Mouse (Mus musculus) Patski (cell line): ENCODE data around the gene Usp33. TPM values are rescaled to one million over a fixed set of nuclear protein-coding genes. Genes with fewer than 3 reads are reported as not detected.
A peak's percentile ranks its signal among the peaks of the same experiment; 100 is the strongest.

Experiments used
- ATAC-seq: fragments of 100-300 bp; one replicate; pipeline ENCODE4 v1.8.0; 2021
- CTCF ChIA-PET: fragments of 350-600 bp; sonication (Branson Sonifier 250); formaldehyde crosslinking; loops from one replicate; lab custom pipeline; 2022; ENCODE audit warnings: inconsistent platforms; lab: Charles Lee
- POLR2A ChIA-PET: fragments of 350-600 bp; sonication (Branson Sonifier 250); formaldehyde crosslinking; loops from one replicate; lab custom pipeline; 2022; ENCODE audit warnings: antibody characterized with exemption, inconsistent platforms; lab: Charles Lee
- DNase-seq: peaks from one replicate; pipeline ENCODE4 v3.0.0-alpha.2; 2011; ENCODE audit warnings: low read depth, low spot score
- H3K27me3 ChIP-seq: fragments of 371-371 bp; one replicate; pipeline ENCODE4 v1.5.1; 2021
- CTCF ChIP-seq: fragments of 100-300 bp; IDR thresholded peaks from one replicate; pipeline ENCODE4 v1.5.1; 2021
- in situ Hi-C: fragments of 300-500 bp; cut with MboI; formaldehyde crosslinking; loops from 3 replicates; pipeline ENCODE4 v1.11.1; 2018; ENCODE audit warnings: low pct_unique_long_range_greater_than_20kb, mixed read lengths
- polyA plus RNA-seq: library from polyadenylated mRNA; unstranded; gene quantifications from one replicate; pipeline ENCODE4 v1.2.3, GENCODE M21; 2021

The Usp33 gene
- polyA plus RNA-seq, 1 experiment from 2014 or later, result 90.3 TPM

DNA sequence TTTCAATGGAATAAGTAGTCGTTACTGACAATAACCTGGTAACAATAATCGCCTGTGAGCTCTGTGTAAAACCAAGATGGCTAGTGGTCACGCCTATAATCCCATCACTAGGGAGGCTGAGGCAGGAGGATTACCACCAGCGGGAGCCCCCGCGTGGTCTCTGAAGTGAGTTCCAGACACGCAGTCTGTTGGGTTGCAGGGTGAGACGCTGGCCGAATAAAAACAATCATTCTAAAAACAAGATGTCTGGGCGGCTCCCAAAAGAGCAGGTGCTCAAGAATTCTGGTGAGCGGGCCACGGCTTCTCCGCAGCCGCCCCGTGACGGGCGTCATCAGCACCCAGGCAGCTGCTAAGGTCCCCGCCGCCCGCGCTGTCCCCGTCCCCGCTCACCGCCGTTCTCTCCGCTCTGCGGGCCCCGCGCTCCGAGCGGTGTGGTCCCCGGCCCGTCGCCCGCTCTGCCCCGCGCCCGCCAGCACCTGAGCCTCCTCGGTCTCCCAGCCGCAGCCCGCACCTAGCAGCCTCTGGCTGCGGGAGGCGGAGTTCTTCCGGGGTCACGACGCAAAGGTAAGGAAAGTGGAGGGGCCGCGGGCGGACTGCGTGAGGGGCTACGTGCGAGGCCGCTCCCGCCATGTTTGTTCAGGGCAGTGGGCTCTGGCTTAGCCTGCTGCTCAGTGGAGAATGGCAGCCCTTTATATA, 6.3 kb upstream of the Usp33 start, which contains the start of gene Miga1:
Gene Miga1, minus strand, starts transcription at position 546 of the 696 bp plus-strand sequence.
- in situ Hi-C loops, result no loop called here
- TF ChIP-seq CTCF, result no peak
- H3K27me3 ChIP-seq, result no peaks in the 10 kb centered on the region
- CTCF ChIA-PET, result no interaction called here
- ATAC-seq (peak; percentile 50), DNase-seq (no peak)
- POLR2A ChIA-PET, result no interaction called here

DNA sequence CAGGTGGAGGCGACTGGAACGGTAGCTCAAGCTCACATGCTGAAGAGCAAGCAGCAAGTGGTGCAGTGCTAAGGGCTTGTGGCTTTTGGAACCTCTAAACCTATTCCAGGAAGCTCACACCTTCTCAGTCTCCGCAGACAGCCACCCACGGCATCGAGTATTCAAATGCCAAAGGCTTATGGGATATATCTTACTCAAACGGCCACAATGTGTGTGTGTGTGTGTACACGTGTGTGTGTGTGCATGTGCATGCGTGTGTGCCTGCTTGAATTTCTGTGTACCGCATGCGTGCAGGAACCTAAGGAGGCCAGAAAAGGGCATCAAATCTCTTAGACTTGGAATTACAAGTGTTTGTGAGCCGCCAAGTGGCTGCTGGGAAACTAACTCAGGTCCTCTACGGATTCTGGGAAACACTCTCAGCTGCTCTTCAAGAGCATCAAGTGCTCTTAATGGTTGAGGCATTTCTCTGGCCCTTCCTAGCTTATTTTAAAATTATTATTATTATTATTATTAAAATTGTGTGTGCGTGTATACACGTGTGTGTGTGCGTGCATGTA, 3.2 kb upstream of the Usp33 start:
- ChIA-PET POLR2A (no interaction called here), CTCF (interaction anchor here (0.9 to 1.6 kb wide), 7 partner anchors 10 to 86 kb away, joined by 3 to 9 read pairs (median 3); partner anchors contain the start of gene Nexn)
- TF ChIP-seq CTCF, result no peak
- no peaks in the 10 kb centered on the region for H3K27me3 ChIP-seq
- DNase-seq (no peak), ATAC-seq (no peak)
- in situ Hi-C loops, result no loop called here

DNA sequence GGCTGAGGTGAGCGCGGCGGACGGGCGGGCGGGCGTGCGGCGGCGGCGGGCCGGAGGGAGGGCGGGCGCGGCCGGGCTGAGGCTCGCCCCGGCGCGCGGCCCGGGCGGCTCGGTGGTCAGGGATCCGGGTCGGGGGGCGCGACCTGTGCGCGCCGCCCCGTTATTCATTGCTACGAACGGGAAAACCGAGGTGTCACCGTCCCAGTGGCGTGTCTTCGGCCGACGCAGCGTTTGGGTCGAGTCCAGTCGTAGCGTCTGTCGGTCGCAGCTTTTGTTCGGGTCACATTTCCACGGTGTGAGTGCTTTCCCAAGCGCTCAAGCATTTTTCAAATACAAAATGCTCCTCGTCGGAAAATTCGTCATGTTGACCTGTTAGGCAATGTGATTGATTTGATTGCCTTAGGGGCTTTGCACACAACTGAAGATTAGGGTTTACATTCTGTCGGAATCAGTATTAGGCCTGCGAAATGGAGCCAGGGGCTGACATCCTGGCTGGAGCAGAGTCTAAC, 409 bp downstream of the Usp33 start:
- ChIA-PET CTCF (interaction anchor here (0.8 to 1.1 kb wide), 2 partner anchors 10 to 32 kb away, joined by 3 read pairs; no protein-coding TSS in a partner anchor), POLR2A (interaction anchor here (1.4 kb wide), 1 partner anchor 11 kb away, joined by 3 read pairs; no protein-coding TSS in a partner anchor)
- in situ Hi-C loops, result no loop called here
- ATAC-seq, result peak; percentile 22
- no peaks in the 10 kb centered on the region for H3K27me3 ChIP-seq
- no peak for DNase-seq
- no peak for TF ChIP-seq CTCF

DNA sequence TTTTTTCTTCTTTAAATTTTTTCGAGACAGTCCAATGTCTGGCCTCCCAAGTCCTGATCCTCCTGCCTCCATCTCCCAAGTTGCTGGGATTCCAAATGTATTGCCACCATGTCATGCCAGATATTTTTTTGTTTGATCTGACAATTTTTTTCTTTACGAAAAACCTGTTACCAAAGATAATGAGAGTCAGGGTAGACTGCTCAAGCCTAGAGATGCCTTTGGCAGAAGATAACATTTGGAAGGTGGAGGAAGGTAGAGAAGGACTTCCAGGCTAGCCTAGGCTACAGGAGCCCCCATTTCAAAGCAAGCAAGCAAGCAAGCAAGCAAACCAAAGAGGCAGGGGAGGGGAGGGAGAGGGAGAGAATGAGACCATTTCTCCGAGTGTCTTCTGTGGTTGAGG, 949 bp downstream of the Usp33 start:
- no peak for TF ChIP-seq CTCF
- POLR2A ChIA-PET, result no interaction called here
- ATAC-seq (no peak), DNase-seq (no peak)
- H3K27me3 ChIP-seq, result no peaks in the 10 kb centered on the region
- CTCF ChIA-PET, result interaction anchor here (1.1 kb wide), 1 partner anchor 32 kb away, joined by 3 read pairs; no protein-coding TSS in a partner anchor
- in situ Hi-C loops, result no loop called here

DNA sequence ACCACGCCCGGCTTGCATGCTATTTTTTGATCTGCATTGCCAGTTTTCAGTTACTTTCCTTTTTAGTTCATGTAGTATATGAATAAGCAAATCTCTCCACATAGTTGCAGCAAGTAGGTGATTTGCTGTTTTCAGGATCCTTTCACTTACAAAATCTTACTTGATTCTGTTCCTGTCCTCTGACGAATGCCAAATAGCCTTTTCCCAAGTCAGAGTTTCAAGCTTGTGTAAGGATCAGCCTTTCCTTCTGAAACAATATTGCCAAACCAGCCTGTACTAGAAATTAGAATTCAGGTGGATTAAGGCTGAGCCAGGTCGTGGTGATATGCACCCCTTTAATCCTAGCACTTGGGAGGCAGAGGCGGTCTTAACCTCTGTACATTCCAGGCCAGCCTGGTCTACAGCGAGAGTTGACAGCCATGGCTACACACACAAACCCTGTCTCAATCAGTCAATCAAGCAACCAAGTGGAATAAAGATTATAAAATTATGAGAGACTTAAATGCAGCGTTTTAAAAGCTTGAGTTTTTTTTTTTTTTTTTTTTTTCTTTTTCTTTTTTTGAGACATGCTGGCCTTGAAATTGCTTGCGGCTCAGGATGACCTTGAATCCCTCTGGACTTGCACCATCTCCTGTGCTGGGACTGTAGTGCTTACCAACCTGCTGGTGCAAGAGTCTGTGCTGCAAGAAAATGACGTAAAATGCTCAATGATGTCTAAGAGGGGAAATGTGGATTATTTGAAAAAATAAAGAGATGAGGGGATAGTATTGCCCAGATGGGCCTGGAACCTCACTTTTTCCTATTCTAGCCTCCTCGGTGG, 1.9 kb downstream of the Usp33 start:
- no peaks in the 10 kb centered on the region for H3K27me3 ChIP-seq
- in situ Hi-C loops, result no loop called here
- CTCF ChIA-PET, result interaction anchor here (0.6 to 1.5 kb wide), 4 partner anchors 33 to 412 kb away, joined by 3 read pairs; no protein-coding TSS in a partner anchor
- TF ChIP-seq CTCF, result no peak
- ATAC-seq, result no peak
- DNase-seq, result no peak
- POLR2A ChIA-PET, result interaction anchor here (0.6 kb wide), 1 partner anchor 20 kb away, joined by 3 read pairs; no protein-coding TSS in a partner anchor

DNA sequence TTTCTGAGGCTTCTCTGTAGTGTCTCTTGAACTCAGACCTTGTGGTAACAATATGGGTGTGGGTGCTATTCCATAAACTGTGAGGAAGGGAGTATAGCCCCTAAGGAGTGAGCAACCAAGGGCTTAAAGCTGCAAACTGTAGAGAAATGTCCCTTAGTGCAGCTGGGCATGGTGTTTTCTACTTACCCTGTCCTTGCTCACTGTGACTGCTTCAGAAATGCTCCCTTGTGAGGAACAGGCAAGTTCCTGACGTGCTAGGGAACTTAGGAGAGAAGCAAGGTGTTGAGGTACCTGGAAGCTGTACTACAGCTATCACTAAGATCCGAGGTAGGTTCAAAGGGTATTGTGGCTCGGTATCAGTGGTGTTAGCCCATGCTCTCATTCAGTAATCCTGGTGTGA, 4.2 kb downstream of the Usp33 start:
- no peak for TF ChIP-seq CTCF
- in situ Hi-C loops, result loop anchor here (25.0 kb wide), 1 partner anchor 1562 kb away; the partner anchor contains the start of genes Msh4 and Rabggtb
- POLR2A ChIA-PET, result interaction anchor here (0.6 kb wide), 1 partner anchor 260 kb away, joined by 3 read pairs; no protein-coding TSS in a partner anchor
- no peaks in the 10 kb centered on the region for H3K27me3 ChIP-seq
- ATAC-seq (no peak), DNase-seq (no peak)
- CTCF ChIA-PET, result interaction anchor here (0.8 to 1.5 kb wide), 3 partner anchors 17 to 29 kb away, joined by 3 to 4 read pairs (median 3); no protein-coding TSS in a partner anchor

DNA sequence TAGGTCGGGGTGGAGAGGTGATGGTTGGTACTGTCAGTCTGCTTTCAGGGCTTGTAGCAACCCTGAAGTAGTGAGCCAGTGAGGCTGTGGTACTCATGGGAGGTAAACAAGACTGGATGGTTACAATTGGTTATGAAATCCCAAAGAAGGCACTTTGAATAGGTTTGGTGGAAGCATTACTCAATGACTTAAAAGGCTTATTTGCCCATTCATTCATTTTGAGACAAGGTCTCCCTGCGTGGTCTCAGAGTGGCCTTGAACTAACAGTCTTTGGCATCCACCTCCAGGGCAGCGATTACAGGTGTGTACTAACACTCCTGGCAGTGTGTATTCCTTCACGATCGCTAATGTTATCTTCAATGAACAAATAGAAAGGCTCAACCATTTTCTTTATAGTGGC, 4.7 kb downstream of the Usp33 start:
- no peak for ATAC-seq
- H3K27me3 ChIP-seq, result no peaks in the 10 kb centered on the region
- DNase-seq, result no peak
- in situ Hi-C loops, result loop anchor here (25.0 kb wide), 1 partner anchor 1561 kb away; the partner anchor contains the start of genes Msh4 and Rabggtb
- TF ChIP-seq CTCF, result no peak
- ChIA-PET POLR2A (no interaction called here), CTCF (interaction anchor here (1.5 kb wide), 1 partner anchor 30 kb away, joined by 3 read pairs; no protein-coding TSS in a partner anchor)

DNA sequence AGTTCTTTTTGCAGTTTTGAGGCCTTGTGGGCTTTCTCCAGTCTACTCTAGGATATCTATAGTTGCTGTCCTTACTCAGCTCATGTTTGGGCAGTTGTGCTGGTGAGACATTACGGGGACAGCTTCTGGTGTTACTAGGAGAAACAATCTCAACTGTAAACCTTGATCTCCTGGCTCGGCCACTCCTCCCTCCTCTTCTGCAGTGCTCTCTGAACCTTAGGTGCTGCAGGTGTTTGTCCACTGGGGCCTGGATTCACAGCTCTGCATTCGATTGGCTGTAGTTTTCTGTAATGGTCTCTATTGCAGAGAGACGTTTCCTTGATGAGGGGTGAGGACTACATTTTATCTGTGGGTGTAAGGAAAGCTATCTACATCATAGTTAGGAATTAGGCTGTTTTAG, 6.0 kb downstream of the Usp33 start:
- ChIA-PET CTCF (interaction anchor here (0.9 to 1.0 kb wide), 2 partner anchors 25 to 119 kb away, joined by 3 read pairs; no protein-coding TSS in a partner anchor), POLR2A (no interaction called here)
- H3K27me3 ChIP-seq, result no peaks in the 10 kb centered on the region
- ATAC-seq (no peak), DNase-seq (no peak)
- in situ Hi-C loops, result loop anchor here (25.0 kb wide), 1 partner anchor 1560 kb away; the partner anchor contains the start of genes Msh4 and Rabggtb
- no peak for TF ChIP-seq CTCF

DNA sequence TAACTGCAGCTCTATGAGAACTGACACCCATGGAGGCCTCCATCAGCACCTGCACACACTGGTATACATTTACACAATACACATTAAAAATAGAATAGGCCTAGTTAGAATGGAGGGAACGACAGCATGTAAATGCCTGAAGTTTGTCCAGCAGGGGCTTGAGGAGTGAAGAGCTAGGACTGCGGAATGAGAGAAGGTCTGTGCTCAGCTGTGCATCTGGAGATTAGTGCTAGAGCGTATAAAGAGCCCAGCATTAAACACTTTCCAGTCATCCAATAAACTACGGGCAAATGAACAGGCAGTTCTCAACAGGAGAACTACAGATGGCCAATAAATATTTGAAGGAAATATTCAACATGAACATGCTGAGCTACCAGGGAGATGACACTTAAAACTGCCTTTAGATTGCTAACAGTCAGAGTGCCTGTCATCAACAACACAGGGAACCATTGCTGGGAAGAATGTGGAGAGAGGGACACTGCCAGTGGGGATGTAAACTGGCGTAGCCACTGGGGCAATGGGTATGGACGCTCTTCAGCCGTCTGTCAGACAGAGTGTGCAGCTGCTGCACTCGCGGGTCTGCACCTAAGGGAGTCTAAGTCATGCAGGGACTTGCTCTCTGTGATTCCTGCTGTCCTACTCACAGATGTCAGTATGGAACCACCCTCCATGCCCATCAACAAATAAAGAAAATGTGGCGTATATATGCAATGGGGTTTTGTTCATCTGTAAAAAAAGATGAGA, 7.3 kb downstream of the Usp33 start:
- no peaks in the 10 kb centered on the region for H3K27me3 ChIP-seq
- no peak for ATAC-seq
- in situ Hi-C loops, result loop anchor here (25.0 kb wide), 1 partner anchor 1559 kb away; the partner anchor contains the start of genes Msh4 and Rabggtb
- no peak for TF ChIP-seq CTCF
- POLR2A ChIA-PET, result interaction anchor here (0.7 kb wide), 1 partner anchor 18 kb away, joined by 5 read pairs; no protein-coding TSS in a partner anchor
- CTCF ChIA-PET, result interaction anchor here (0.8 kb wide), 1 partner anchor 44 kb away, joined by 3 read pairs; no protein-coding TSS in a partner anchor
- no peak for DNase-seq
